Mouse (Mus musculus): Measurements from ENCODE around the gene Cul9.
A peak's percentile ranks its signal among the peaks of the same experiment; 100 is the strongest.
"Not testable (repeated sequence)": the region's sequence is repeated elsewhere in the genome, so short reads cannot be mapped to it uniquely, and the experiment has no call there.

Gene Cul9

DNA sequence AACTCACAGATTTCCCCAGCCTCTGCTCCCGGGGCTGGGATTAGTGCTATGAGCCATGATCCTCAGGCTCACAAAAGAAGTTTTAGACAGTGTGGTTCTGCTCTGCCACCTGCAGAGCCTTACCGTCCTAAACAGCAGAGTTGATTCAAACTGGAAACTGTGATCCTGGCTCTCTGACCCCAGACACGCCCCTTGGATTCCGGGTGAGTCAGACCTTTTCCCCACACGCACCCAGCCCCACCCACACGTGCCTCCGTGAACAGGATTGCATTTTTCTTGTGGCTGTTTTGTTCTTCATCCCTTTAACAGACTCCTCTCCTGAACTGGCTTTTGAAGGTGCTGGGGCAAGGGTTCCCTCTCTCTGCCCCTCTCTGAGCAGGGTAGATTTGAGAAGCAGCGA is 48.2 kb downstream of the Cul9 start:
- DNase-seq (ENCODE audit: low spot score) = no peak

DNA sequence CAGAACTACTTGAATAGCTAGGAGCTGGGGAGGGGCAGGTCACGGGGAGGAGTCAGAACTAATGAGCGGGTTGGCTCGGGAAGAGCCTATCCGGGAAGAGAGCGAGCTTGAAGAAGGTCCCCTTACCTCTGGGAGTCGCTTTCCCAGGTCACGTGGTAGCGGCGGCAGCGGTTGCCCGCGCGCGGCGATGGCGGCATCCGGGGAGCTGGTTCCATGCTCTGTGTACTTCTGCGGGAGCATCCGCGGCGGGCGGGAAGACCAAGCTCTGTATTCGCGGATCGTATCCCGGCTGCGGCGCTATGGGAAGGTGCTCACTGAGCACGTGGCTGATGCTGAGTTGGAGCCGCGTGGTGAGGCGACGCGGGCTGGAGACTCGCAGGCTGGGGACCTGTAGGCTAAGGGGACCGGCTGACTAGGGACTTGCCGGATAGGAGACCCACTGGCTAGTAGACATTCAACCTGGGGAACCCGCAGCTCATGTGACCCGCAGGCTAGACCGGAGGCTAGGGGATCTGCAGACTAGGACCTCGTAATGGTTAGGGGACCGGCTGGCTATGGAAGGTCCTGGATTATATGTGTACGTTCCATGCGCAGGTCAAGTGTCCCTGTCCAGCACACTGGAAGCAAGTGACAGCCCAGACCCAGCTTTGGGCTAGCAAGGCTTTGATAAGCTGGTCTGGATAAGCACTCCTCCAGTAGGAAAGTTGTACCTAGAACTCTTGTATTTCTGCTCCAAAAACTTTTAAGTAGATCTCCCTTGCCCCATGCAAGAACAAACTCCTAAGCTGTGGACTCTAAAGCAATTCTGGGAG is 49.4 kb downstream of the Cul9 start, which contains the start of gene Dnph1:
TSS of gene Dnph1 (plus strand) at position 89 of the 812 bp plus-strand sequence.
- DNase-seq (ENCODE audit: low spot score) = peak; percentile 48

GRCm38 (mm10) chr17:46496081-46496480 is 50.1 kb downstream of the Cul9 start:
- not testable (repeated sequence) for DNase-seq (ENCODE audit: low spot score)

DNA sequence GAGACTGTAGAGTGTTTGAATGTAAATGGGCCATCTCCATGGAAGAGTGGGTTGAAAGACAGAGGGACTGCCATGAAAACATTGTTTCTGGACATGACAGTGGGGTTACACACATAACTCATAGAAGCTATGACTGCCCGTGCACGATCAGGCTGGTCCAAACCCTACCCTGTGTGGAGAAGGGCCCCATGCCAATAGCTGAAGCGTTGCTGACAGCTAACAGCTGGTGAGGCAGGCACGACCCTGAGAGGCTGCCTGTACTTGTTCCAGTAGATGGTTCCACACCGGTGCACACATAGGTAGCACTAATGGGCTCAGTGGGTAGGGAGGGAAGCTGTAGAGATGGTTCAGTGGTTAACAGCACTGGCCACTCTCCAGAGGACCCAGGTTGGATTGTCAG is 50.7 kb downstream of the Cul9 start:
- no peak for DNase-seq (ENCODE audit: low spot score)

- no peak for DNase-seq (ENCODE audit: low spot score)
Observed at GRCm38 (mm10) chr17:46487431-46487830, 58.8 kb downstream of the Cul9 start, which contains the start of gene Ttbk1. TSS of gene Ttbk1 (minus strand) at chr17:46487675.

DNA sequence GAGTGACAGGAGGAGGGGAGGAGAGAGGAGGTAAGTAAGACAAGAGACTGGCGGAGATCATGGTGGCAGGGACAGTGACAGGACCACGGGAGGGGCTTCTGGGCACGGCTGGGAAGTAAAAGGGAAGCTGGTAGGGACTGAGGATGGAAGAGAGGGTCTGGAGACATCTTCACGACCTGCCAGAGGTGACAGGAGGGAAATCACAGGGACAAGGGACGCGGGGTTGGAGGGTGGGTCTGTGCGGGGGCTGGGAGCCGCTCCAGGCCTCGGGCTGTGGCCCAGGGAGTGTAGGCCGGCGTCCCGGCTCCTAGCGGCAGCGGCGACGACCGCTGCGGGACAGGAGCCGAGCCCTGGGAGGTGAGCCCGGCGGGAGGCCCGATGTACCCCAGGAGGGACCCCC is 59.2 kb downstream of the Cul9 start:
- no peak for DNase-seq (ENCODE audit: low spot score)

DNA sequence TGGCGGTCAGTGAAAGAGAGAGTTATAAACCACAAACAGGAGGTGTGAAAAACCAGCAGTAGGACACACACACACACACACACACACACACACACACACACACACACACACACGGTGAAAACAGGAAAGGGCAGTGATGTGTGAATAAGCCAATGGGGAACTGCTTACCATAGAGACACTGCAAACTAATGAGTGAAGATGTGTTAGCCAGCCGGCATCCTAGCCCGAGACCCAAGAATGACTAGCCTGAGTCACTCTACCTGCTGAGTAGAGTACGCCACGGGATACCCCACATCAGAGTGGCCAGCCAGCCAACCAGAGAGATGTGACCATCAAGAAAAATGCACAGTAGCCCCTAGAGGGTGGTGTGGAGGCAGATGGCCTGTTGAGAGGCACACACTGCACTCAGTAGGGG is 61.7 kb downstream of the Cul9 start:
- no peak for DNase-seq (ENCODE audit: low spot score)

DNA sequence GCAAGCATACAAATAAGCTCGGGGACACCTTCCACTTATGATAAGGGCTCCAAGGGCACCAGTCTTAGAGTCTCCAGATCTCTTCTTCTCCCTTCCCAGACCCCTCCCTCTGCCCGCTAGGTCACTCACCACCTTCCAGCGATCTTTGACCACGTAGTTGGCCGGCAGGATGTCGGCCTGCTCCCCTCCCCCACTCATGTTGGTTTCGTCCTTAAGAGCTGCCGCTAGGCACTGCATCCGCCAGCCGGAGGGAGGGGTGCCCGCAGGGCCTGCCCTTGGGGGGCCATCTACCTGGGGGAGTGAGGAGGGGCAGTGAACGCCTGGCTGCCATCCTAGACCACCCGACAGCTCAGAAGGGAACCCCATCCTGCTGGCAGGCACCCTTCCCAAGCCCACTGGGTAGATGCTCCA is 62.2 kb downstream of the Cul9 start:
- DNase-seq (ENCODE audit: low spot score) = no peak

GRCm38 (mm10) chr17:46483561-46484001 is 62.6 kb downstream of the Cul9 start:
- no peak for DNase-seq (ENCODE audit: low spot score)

- DNase-seq (ENCODE audit: low spot score) = no peak
Observed at GRCm38 (mm10) chr17:46477286-46477685, 68.9 kb downstream of the Cul9 start.

GRCm38 (mm10) chr17:46476601-46477000 is 69.6 kb downstream of the Cul9 start:
- DNase-seq (ENCODE audit: low spot score) = no peak

DNA sequence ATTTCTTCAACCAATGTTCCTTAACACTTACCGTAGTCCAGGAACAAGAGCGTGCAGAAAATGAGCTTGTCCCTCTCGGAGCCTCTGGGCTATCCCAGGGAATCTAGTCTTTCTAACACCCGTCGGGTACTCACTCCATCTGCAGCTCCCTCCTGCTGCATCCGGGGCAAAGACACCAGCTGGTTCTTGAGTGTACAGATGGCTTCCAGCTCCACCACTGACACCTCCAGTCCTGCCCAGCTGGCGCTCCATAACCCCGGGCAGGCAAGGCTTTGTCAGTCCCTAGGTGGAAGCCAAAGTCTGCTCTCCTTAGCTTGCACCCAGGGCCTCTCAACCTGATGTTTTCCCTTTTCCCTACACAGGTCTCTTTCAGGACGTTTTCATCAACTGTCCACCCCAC is 78.4 kb downstream of the Cul9 start:
- DNase-seq (ENCODE audit: low spot score) = no peak

- DNase-seq (ENCODE audit: low spot score) = no peak
Observed at GRCm38 (mm10) chr17:46462226-46462625, 84.0 kb downstream of the Cul9 start.

- DNase-seq (ENCODE audit: low spot score) = no peak
Observed at GRCm38 (mm10) chr17:46461347-46461746, 84.8 kb downstream of the Cul9 start.

GRCm38 (mm10) chr17:46460673-46461072 is 85.5 kb downstream of the Cul9 start:
- no peak for DNase-seq (ENCODE audit: low spot score)

DNA sequence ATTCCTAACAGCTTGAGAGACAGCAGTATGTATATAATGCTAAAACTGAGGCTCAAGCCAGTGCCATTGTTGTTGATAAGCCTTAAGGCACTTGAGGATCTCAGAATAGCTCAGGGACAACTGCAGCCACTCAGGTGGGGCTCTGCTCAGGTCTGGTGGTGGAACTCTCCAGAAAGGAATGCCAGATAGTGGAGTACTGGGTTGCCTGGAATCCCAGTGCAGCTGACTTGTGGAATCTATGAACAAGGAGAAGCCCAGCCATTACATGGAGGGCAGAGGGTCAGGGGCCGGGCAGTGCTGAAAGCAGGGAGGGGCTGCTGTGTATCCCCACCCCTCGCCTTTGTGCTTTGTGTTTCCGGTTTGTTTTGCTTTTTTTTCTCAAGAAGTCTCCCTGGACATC is 87.7 kb downstream of the Cul9 start:
- no peak for DNase-seq (ENCODE audit: low spot score)

- peak; percentile 11 for DNase-seq (ENCODE audit: low spot score)
Observed at GRCm38 (mm10) chr17:46457791-46458190, 88.4 kb downstream of the Cul9 start.

DNA sequence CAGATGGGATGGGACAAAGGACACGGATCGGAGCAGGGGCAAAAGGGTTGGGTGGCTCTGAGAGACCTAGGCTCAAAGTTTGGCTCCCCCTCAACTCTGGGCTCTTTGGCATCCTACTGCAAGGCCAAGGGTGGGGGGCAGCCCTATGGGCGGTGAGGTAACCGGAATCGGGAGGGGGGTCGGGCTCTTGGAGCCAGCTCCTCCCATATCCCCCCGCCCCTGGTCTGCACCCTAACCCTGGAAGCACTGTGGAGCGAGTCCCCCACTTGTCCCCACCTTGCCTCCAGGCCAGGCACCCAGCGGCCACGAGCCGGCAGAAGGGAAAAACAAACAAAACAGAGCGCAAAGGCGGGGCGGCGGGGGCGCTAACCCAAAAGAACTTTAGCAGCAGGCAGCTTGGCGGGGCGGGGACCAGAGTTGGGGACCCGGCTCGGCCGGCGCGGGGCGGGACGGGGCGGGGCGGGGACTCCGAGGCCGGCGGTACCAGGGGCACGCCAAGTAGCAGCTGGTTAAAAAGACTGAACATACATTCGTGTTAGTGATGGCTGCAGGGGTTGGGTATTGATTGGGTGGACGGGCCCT is 91.0 kb downstream of the Cul9 start:
- no peak for DNase-seq (ENCODE audit: low spot score)

- no peak for DNase-seq (ENCODE audit: low spot score)
Observed at GRCm38 (mm10) chr17:46454539-46454938, 91.6 kb downstream of the Cul9 start.

DNA sequence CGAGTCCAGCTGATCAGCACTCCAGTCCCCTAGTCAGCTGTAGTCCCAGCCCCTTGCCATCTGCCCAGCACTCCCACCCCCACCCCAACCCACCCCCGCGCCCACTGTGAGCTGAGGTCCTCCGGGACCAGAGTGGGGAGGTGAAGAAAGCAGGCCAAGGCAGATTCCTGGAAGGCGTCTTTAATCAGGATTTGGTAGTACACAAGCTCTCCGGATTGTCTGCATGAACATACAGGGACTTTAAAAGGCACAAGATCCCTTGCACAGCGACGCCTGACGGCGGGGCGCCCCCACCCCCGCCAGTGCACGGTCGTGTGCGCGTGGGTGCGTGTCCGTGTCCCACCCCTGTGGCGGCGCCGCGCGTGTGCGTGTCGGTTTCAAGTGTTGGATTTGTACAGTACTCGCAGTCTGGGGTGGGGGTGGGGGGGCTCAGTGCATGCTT is 92.2 kb downstream of the Cul9 start:
- DNase-seq (ENCODE audit: low spot score) = no peak

DNA sequence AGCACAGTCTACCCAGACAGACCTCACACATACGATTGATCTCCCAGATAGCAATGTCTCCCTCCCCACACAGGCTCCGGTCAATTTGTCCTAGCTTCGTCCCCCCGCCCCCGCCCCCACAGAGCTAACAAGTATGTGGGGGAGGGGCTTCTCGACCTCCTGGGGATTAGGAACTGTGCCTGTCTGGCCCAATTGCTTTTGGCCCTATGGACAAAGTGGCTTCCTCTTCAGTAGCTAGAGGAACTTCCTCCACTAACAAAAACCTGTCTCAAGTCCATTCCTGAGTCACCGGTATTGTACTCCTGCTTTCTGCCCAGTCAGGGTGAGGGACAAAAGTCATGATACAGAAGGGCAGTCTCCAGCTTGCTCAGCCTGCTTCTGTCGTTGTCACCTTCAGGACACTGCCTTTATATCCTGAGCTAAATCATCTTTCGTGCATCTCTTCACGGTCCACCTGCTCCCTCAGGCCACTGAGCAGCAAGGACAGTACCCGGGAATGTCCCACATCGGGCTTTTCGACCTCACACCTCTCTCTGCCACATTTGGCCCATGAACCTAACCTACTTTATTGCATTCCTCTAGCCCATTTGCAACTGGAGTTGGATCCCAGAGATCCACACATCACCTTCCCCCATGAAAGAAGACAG is 92.8 kb downstream of the Cul9 start:
- no peak for DNase-seq (ENCODE audit: low spot score)

DNA sequence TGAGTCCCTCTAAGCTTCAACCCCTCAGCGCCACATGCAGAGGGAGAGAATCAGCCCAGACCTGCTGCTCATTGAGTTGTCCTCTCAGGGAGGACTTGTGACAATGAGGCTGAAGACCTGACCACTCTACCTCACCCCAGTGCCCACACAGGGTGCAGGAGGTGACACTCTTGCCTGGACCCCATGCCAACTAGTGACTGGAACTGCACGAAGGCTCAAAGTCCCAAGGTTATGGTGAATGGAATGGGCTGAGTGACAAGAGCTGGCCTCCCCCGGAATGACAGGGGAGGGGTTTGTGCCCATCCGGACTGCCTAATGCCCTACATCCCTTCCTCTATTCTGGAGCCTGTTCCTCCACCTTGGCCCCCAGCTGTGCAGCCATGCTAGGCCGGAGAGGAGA is 93.5 kb downstream of the Cul9 start:
- no peak for DNase-seq (ENCODE audit: low spot score)

Measured in spleen, adult 12 weeks (tissue).